Mouse (Mus musculus): ENCODE results near the gene 0610030E20Rik. TPM values are rescaled to one million over a fixed set of nuclear protein-coding genes. Genes with fewer than 3 reads are reported as not detected.

The 0610030E20Rik gene
- polyA plus RNA-seq, 1 experiment from 2014 or later = 20.2 TPM

DNA sequence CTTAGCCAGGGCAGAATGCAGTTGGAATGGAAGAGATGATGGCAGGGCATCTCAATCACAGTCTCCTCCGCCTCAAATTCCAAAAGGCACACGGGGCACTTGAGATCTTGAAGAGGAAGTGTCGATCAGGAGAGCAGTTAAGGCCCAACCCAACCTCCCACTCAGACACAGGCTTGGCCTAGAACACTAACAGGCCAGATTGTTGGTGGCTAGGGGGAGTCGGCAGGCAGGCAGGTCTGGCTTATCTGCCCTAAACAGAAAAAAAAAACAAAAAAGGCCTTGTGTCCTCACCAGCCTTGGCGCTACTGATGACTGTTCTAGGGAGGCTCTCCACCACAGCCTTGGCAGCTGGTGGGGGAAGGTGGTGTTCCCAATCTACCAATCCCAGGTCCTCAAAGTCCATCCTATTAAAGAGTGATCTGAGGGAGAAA lies 14.0 kb downstream of the 0610030E20Rik start:
- H3K27me3 ChIP-seq (ENCODE audit: control insufficient read depth, insufficient read depth, low read length) = no peaks in the 10 kb centered on the region
- H3K9me3 ChIP-seq (ENCODE audit: control insufficient read depth, low read length) = no peaks in the 10 kb centered on the region
- WGBS = 68% methylated on average over 5 of the region's 5 CpGs
- DNase-seq (ENCODE audit: low spot score) (no peak), ATAC-seq (ENCODE audit: insufficient number of reproducible peaks, low FRiP score, low TSS enrichment, low read depth) (no peak)
- peak overlapping the region; percentile 76 for H3K4me2 ChIP-seq (ENCODE audit: low read depth, severe bottlenecking)
- H3K9ac ChIP-seq (ENCODE audit: low read length) = no peak overlapping the region
- no peak overlapping the region for H3K27ac ChIP-seq (replicated peaks; ENCODE audit: low read depth, low read length)
- H3K4me1 ChIP-seq (ENCODE audit: control insufficient read depth, insufficient read depth, low read length) = no peaks in the 10 kb centered on the region; the same call in 1 of the 2 replicates
- no peak overlapping the region; the same call in 1 of the 2 replicates for H3K4me3 ChIP-seq (ENCODE audit: low read depth, low read length)
- peaks cover 5% of the 10 kb centered on the region; the same call in 1 of the 2 replicates for H3K36me3 ChIP-seq (ENCODE audit: control insufficient read depth, insufficient read depth, low read length)

DNA sequence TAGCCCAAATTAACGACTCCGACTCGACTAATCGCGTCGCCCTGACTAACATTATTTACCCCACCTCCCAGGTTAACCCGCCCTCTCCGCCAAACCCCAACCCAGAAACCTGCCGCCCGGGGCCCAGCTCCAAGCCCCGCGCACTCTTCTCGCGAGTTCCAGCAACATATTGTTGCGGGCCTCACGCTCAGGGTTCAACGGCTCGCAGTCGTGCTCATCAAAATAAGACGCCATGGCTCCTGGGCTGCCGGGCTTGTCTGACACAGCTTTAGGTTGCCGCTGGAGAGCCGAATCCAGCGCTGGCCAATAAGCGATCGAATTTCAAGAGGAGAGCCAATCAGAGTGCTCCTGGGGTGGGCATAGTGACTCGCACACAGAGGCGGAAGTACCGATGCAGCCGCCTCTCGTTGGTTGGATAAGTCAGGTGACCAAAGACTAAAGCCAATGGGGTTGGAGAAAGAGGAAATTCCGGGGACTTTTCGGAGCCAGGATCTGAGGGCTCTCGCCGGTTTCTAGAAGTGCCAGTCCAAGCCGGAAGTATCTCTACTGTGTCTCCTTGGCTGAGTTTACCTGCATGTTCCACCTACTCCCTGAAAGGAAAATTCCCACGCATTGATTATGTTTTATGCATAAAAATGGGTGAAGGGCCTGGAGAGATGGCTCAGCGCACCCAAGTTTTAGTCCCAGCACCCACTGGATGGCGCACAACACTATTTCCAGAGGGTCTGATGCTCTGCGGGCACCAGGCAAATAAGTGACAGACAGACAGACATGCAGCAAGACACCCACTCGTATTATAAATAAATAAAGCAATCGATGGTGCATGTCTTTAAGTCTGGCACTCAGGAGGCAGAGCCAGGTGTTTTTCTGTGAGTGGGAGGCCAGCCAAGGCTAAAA lies 15.3 kb downstream of the 0610030E20Rik start:
- Histone ChIP-seq H3K9me3 (ENCODE audit: control insufficient read depth, low read length) (no peaks in the 10 kb centered on the region), H3K9ac (ENCODE audit: low read length) (peak overlapping the region; percentile 67), H3K4me3 (ENCODE audit: low read depth, low read length) (peak overlapping the region; percentile 72), H3K27ac (replicated peaks; ENCODE audit: low read depth, low read length) (no peak overlapping the region), H3K27me3 (ENCODE audit: control insufficient read depth, insufficient read depth, low read length) (no peaks in the 10 kb centered on the region), H3K4me1 (ENCODE audit: control insufficient read depth, insufficient read depth, low read length) (no peaks in the 10 kb centered on the region; the same call in 1 of the 2 replicates), H3K36me3 (ENCODE audit: control insufficient read depth, insufficient read depth, low read length) (peaks cover 5% of the 10 kb centered on the region; the same call in 1 of the 2 replicates), H3K4me2 (ENCODE audit: low read depth, severe bottlenecking) (peak overlapping the region; percentile 76)
- DNase-seq (ENCODE audit: low spot score) = peak; percentile 93
- peak; percentile 98 for ATAC-seq (ENCODE audit: insufficient number of reproducible peaks, low FRiP score, low TSS enrichment, low read depth)
- under 1% methylated on average over 42 of the region's 42 CpGs for WGBS

DNA sequence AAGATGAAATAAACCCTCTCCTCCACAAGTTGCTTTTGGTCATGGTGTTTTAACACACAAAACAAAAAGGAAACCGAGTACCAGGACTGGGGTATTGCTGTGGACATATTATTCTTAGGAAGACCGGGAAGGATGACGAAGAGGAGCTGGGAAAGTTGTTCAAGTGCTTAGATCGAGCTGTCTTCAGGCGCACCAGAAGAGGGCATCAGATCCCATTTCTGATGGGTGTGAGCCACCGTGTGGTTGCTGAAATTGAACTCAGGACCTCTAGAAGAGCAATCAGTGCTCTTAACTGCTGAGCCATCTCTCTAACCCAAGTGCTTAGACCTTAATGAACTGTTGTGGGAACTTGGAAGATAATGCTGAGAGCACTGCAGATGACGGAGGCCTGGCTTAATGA lies 16.9 kb downstream of the 0610030E20Rik start:
- 49% methylated on average over 7 of the region's 7 CpGs for WGBS
- no peaks in the 10 kb centered on the region for H3K27me3 ChIP-seq (ENCODE audit: control insufficient read depth, insufficient read depth, low read length)
- DNase-seq (ENCODE audit: low spot score) = no peak
- H3K4me3 ChIP-seq (ENCODE audit: low read depth, low read length) = no peak overlapping the region
- H3K9ac ChIP-seq (ENCODE audit: low read length) = no peak overlapping the region
- ATAC-seq (ENCODE audit: insufficient number of reproducible peaks, low FRiP score, low TSS enrichment, low read depth) = no peak
- no peaks in the 10 kb centered on the region; the same call in 1 of the 2 replicates for H3K4me1 ChIP-seq (ENCODE audit: control insufficient read depth, insufficient read depth, low read length)
- H3K36me3 ChIP-seq (ENCODE audit: control insufficient read depth, insufficient read depth, low read length) = peaks cover 5% of the 10 kb centered on the region; the same call in 1 of the 2 replicates
- H3K4me2 ChIP-seq (ENCODE audit: low read depth, severe bottlenecking) = no peak overlapping the region
- H3K9me3 ChIP-seq (ENCODE audit: control insufficient read depth, low read length) = no peaks in the 10 kb centered on the region
- no peak overlapping the region for H3K27ac ChIP-seq (replicated peaks; ENCODE audit: low read depth, low read length)

DNA sequence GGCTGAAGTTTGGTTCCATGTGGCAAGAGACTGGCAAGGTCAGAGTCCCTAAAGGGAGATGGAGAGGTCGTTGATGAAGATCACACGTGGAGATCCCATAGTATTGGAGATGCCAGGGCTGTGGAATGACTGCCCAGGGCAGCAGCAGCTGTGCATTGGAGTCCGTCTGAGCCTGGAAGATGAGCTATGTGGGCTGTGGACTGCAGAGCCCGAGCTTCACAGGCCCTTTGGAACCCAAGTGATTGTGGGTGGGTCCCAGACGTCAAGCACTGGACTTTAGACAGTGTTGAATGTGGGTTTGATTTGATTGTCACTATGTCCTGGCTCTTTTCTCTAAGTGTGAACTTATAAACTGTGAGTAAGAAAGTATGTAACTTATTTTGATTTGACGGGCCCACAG lies 17.9 kb downstream of the 0610030E20Rik start:
- no peak overlapping the region for H3K4me2 ChIP-seq (ENCODE audit: low read depth, severe bottlenecking)
- WGBS = 74% methylated on average over 6 of the region's 6 CpGs
- H3K9me3 ChIP-seq (ENCODE audit: control insufficient read depth, low read length) = no peaks in the 10 kb centered on the region
- H3K4me1 ChIP-seq (ENCODE audit: control insufficient read depth, insufficient read depth, low read length) = no peaks in the 10 kb centered on the region; the same call in 1 of the 2 replicates
- no peaks in the 10 kb centered on the region for H3K27me3 ChIP-seq (ENCODE audit: control insufficient read depth, insufficient read depth, low read length)
- DNase-seq (ENCODE audit: low spot score) (no peak), ATAC-seq (ENCODE audit: insufficient number of reproducible peaks, low FRiP score, low TSS enrichment, low read depth) (no peak)
- peaks cover 2% of the 10 kb centered on the region; the same call in 1 of the 2 replicates for H3K36me3 ChIP-seq (ENCODE audit: control insufficient read depth, insufficient read depth, low read length)
- H3K27ac ChIP-seq (replicated peaks; ENCODE audit: low read depth, low read length) = no peak overlapping the region
- H3K9ac ChIP-seq (ENCODE audit: low read length) = no peak overlapping the region
- H3K4me3 ChIP-seq (ENCODE audit: low read depth, low read length) = no peak overlapping the region

DNA sequence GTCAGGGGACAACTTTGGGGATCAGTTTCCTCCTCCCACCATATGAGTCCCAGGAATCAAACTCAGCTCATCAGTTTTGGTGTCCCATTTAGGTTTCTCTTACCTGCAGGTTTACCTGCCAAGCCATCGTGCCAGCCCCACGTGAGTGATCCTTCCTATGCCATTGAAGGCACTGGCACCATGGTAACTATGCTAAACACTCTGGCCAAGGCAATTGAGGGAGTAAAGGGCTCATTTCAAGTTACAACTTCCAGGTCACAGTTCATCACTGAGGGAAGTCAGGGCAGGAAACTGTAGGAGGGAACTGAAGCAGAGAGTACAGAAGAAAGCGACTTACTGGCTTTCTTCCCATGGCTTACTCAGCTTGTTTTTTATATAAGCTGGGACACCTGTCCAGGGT lies 19.2 kb downstream of the 0610030E20Rik start:
- Histone ChIP-seq H3K27me3 (ENCODE audit: control insufficient read depth, insufficient read depth, low read length) (no peaks in the 10 kb centered on the region), H3K4me1 (ENCODE audit: control insufficient read depth, insufficient read depth, low read length) (no peaks in the 10 kb centered on the region; the same call in 1 of the 2 replicates), H3K9me3 (ENCODE audit: control insufficient read depth, low read length) (no peaks in the 10 kb centered on the region), H3K36me3 (ENCODE audit: control insufficient read depth, insufficient read depth, low read length) (no peaks in the 10 kb centered on the region), H3K4me3 (ENCODE audit: low read depth, low read length) (no peak overlapping the region), H3K27ac (replicated peaks; ENCODE audit: low read depth, low read length) (no peak overlapping the region), H3K4me2 (ENCODE audit: low read depth, severe bottlenecking) (no peak overlapping the region), H3K9ac (ENCODE audit: low read length) (no peak overlapping the region)
- no peak for DNase-seq (ENCODE audit: low spot score)
- WGBS = 70% methylated on average over 3 of the region's 3 CpGs
- ATAC-seq (ENCODE audit: insufficient number of reproducible peaks, low FRiP score, low TSS enrichment, low read depth) = no peak

DNA sequence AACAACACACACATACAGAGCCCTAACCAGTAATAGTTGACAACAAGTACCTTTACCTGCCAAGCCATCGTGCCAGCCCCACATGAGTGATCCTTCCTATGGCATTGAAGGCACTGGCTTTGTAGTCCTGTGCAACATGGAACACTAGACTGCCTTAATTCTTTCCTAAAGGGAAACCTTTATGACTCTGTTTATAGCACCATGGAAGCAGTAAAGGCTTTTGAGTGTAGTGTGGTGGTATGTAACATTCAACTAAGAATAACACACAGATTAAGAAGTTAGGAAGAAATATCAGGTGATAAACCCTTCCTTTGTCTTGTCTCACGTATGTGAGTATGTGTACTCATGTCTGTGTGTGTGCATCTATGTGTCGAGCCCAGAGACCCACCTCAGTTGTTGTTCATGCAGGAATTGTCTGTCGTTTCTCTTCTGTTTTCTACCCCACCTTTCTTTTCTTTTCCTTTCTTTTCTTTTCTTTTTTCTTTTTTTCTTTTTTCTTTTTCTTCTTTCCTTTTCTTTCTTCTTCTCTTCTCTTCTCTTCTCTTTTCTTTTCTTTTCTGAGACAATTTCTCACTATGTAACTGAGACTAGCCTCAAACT lies 19.8 kb downstream of the 0610030E20Rik start, which contains the start of gene Rnf181:
Rnf181 (minus strand) TSS at position 113 of the 600 bp plus-strand sequence.
- H3K4me2 ChIP-seq (ENCODE audit: low read depth, severe bottlenecking) = no peak within 1 kb of the TSS
- H3K9me3 ChIP-seq (ENCODE audit: control insufficient read depth, low read length) = no peaks in the 10 kb centered on the region
- ATAC-seq (ENCODE audit: insufficient number of reproducible peaks, low FRiP score, low TSS enrichment, low read depth) = no peak
- no peaks in the 10 kb centered on the region for H3K27me3 ChIP-seq (ENCODE audit: control insufficient read depth, insufficient read depth, low read length)
- WGBS = 75% methylated on average over 4 of the region's 4 CpGs
- H3K36me3 ChIP-seq (ENCODE audit: control insufficient read depth, insufficient read depth, low read length) = no peaks in the 10 kb centered on the region
- H3K9ac ChIP-seq (ENCODE audit: low read length) = no peak within 1 kb of the TSS
- no peak within 1 kb of the TSS for H3K27ac ChIP-seq (replicated peaks; ENCODE audit: low read depth, low read length)
- no peaks in the 10 kb centered on the region for H3K4me1 ChIP-seq (ENCODE audit: control insufficient read depth, insufficient read depth, low read length)
- no peak for DNase-seq (ENCODE audit: low spot score)
- H3K4me3 ChIP-seq (ENCODE audit: low read depth, low read length) = no peak within 1 kb of the TSS

DNA sequence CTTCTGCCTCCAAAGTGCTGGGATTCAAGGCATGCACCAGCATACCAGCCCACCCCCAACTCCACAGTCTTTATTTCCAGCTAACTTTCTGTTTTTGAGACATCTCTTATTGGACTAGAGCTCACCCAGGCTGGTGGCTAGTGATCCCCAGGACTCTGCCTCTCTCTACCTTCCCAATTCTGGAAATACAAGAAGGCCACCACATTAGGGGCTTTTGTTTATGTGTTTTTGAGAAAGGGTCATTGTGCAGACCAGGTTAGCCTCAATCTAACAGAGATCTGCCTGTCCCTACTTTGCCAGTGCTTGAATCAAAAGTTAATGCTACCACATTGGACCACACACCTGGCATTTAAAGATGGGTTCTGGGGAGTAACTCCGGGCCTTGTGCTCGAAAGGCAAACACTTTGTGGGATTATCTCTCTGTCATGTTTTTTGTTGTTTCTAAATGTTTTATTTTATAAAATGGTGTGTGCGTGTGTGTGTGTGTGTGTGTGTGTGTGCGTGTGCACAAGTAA lies 20.4 kb downstream of the 0610030E20Rik start:
- no peaks in the 10 kb centered on the region for H3K4me1 ChIP-seq (ENCODE audit: control insufficient read depth, insufficient read depth, low read length)
- no peak overlapping the region for H3K4me2 ChIP-seq (ENCODE audit: low read depth, severe bottlenecking)
- H3K36me3 ChIP-seq (ENCODE audit: control insufficient read depth, insufficient read depth, low read length) = no peaks in the 10 kb centered on the region
- WGBS = 90% methylated on average over 3 of the region's 4 CpGs
- no peak overlapping the region for H3K9ac ChIP-seq (ENCODE audit: low read length)
- ATAC-seq (ENCODE audit: insufficient number of reproducible peaks, low FRiP score, low TSS enrichment, low read depth) (no peak), DNase-seq (ENCODE audit: low spot score) (no peak)
- no peaks in the 10 kb centered on the region for H3K9me3 ChIP-seq (ENCODE audit: control insufficient read depth, low read length)
- H3K4me3 ChIP-seq (ENCODE audit: low read depth, low read length) = no peak overlapping the region
- no peaks in the 10 kb centered on the region for H3K27me3 ChIP-seq (ENCODE audit: control insufficient read depth, insufficient read depth, low read length)
- H3K27ac ChIP-seq (replicated peaks; ENCODE audit: low read depth, low read length) = no peak overlapping the region

DNA sequence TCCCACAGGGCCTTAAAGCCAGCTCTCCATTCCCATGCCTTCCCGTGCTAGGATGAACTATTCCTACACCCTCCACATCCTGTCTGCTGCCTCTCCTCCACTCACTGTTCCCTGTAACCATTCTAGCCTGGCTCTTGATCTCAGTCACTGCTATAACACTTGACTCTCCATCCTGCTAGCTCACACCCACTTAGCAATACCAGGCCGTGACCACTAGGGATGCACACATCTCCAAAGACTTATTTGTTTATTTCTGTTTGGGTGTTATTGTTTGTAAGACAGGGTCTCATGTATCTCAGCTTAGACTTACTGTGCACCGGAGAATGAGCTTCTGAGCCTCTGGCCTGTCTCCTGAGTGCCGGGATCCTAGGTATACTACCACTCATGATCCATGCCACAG lies 22.4 kb downstream of the 0610030E20Rik start:
- 71% methylated on average over 4 of the region's 4 CpGs for WGBS
- H3K9ac ChIP-seq (ENCODE audit: low read length) = no peak overlapping the region

More for the DNA sequence above, 22.4 kb downstream of the 0610030E20Rik start:
- Histone ChIP-seq H3K9me3 (ENCODE audit: control insufficient read depth, low read length) (no peaks in the 10 kb centered on the region), H3K36me3 (ENCODE audit: control insufficient read depth, insufficient read depth, low read length) (no peaks in the 10 kb centered on the region), H3K4me1 (ENCODE audit: control insufficient read depth, insufficient read depth, low read length) (no peaks in the 10 kb centered on the region), H3K4me3 (ENCODE audit: low read depth, low read length) (no peak overlapping the region), H3K4me2 (ENCODE audit: low read depth, severe bottlenecking) (no peak overlapping the region), H3K27me3 (ENCODE audit: control insufficient read depth, insufficient read depth, low read length) (no peaks in the 10 kb centered on the region), H3K27ac (replicated peaks; ENCODE audit: low read depth, low read length) (no peak overlapping the region)
- ATAC-seq (ENCODE audit: insufficient number of reproducible peaks, low FRiP score, low TSS enrichment, low read depth) (no peak), DNase-seq (ENCODE audit: low spot score) (no peak)

All from limb, embryonic 11.5 days (tissue).